Mouse (Mus musculus) CH12.LX (cell line): ENCODE measurements around the gene Syn3.

Experiments used
- CTCF ChIP-seq, 2 experiments: IDR thresholded peaks in 1 of 2; conservative IDR thresholded peaks in 1 of 2; 2 replicates each; pipeline ENCODE4 v1.5.1; 2011 to 2012; ENCODE audit warnings: low read depth in 2 of 2, low read length in 2 of 2, improper control_type of control experiment in 1 of 2, inconsistent platforms in 1 of 2, mild to moderate bottlenecking in 1 of 2, moderate library complexity in 1 of 2
- EP300 ChIP-seq: IDR thresholded peaks from 2 replicates; pipeline ENCODE4 v1.6.1; 2011; ENCODE audit warnings: low read length, improper control_type of control experiment
- HCFC1 ChIP-seq: IDR thresholded peaks from 2 replicates; pipeline ENCODE4 v1.6.1; 2012; ENCODE audit warnings: low read depth, mild to moderate bottlenecking, inconsistent platforms, low read length, improper control_type of control experiment
- KAT2A ChIP-seq: IDR thresholded peaks from 2 replicates; pipeline ENCODE4 v1.6.1; 2012; ENCODE audit warnings: low read length, improper control_type of control experiment, inconsistent platforms; ENCODE audit not compliant: insufficient replicate concordance
- POLR2A ChIP-seq: IDR thresholded peaks from 2 replicates; pipeline ENCODE4 v1.6.1; 2011; ENCODE audit warnings: low read depth, mild to moderate bottlenecking, improper control_type of control experiment, low read length
- UBTF ChIP-seq: IDR thresholded peaks from 2 replicates; pipeline ENCODE4 v1.6.1; 2012; ENCODE audit warnings: low read depth, mild to moderate bottlenecking, inconsistent platforms, low read length, improper control_type of control experiment, moderate library complexity
- USF2 ChIP-seq: conservative IDR thresholded peaks from 2 replicates; pipeline ENCODE4 v1.6.1; 2011; ENCODE audit warnings: low read depth, low read length, improper control_type of control experiment
- ZC3H11A ChIP-seq: IDR thresholded peaks from 2 replicates; pipeline ENCODE4 v1.6.1; 2012; ENCODE audit warnings: low read depth, mild to moderate bottlenecking, inconsistent platforms, low read length, improper control_type of control experiment
- ZKSCAN1 ChIP-seq: IDR thresholded peaks from 2 replicates; pipeline ENCODE4 v1.6.1; 2012; ENCODE audit warnings: low read depth, inconsistent platforms, low read length, improper control_type of control experiment, borderline replicate concordance

DNA sequence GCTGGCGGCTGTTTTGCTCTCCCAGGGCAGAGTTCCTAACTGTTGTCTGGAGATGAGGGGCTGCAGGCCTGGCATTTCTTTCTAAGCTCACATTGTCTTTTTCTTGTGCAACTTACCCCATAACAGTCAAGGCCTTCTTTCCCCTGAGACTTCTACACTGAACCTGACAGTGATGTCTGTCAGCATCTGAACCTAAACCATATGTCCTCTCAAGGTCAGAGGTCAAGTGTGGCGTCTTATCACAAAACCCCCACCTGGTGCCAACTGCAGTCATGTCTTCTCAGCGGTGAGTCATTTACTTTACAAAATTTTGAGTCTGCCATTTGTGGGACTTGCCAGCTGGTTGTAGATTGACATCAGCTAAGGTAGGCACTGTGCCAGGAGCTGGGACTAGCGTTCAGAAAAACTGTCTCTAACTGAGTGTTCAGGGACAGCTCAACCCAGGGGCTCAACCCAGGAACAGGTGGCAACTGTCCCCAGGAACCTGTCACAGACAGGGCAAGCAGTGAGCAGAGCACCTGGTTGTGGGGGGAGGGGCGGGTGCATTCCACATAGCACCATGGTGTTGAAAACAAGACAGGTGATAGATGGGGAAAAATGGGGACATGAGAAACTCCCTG, 110.8 kb downstream of the Syn3 start:
- TF ChIP-seq POLR2A (no peak), UBTF (no peak), CTCF (conservative IDR thresholded peaks at IDR 0.05 in 1 of 2, IDR thresholded peaks at IDR 0.05 in 1 of 2; ENCODE audit: low read depth in 2 of 2, low read length in 2 of 2) (no peak), USF2 (no peak), EP300 (no peak), HCFC1 (no peak), ZKSCAN1 (no peak), ZC3H11A (no peak), KAT2A (no peak)
